Mouse (Mus musculus): ENCODE results near the gene Trim30c. TPM values are rescaled to one million over a fixed set of nuclear protein-coding genes. Genes with fewer than 3 reads are reported as not detected.
"Not testable (repeated sequence)": the region's sequence is repeated elsewhere in the genome, so short reads cannot be mapped to it uniquely, and the experiment has no call there.

The Trim30c gene
- total and polyA plus RNA-seq, 2 experiments from 2014 or later, result not detected

GRCm38 (mm10) chr7:104353600-104353967, 47.1 kb downstream of the Trim30c start:
- Histone ChIP-seq H3K27me3 (ENCODE audit: insufficient read depth, low read length) (no peaks in the 10 kb centered on the region), H3K4me1 (ENCODE audit: insufficient read depth) (no peaks in the 10 kb centered on the region), H3K4me2 (ENCODE audit: low read depth) (no peak overlapping the region), H3K9me3 (ENCODE audit: low read length) (no peaks in the 10 kb centered on the region), H3K9ac (no peak overlapping the region), H3K4me3 (ENCODE audit: low read depth, low read length) (no peak overlapping the region), H3K27ac (ENCODE audit: low read depth, low read length) (no peak overlapping the region), H3K36me3 (ENCODE audit: insufficient read depth) (no peaks in the 10 kb centered on the region)
- DNase-seq, result no peak
- WGBS, result 70% methylated on average over 2 of the region's 2 CpGs
- no peak for TF ChIP-seq CTCF (IDR thresholded peaks at IDR 0.05; ENCODE audit: low read depth)
- ATAC-seq, result no peak

- 6% methylated on average over 14 of the region's 14 CpGs for WGBS
- ATAC-seq, result peak; percentile 97
Observed at GRCm38 (mm10) chr7:104352717-104353599, 47.7 kb downstream of the Trim30c start, which contains the start of gene Trim12c. Gene Trim12c (minus strand): TSS chr7:104353362.

GRCm38 (mm10) chr7:104348043-104348442, 52.6 kb downstream of the Trim30c start:
- H3K27ac ChIP-seq (ENCODE audit: low read depth, low read length); DNase-seq; H3K4me3 ChIP-seq (ENCODE audit: low read depth, low read length); H3K9me3 ChIP-seq (ENCODE audit: low read length); H3K36me3 ChIP-seq (ENCODE audit: insufficient read depth); H3K4me2 ChIP-seq (ENCODE audit: low read depth); H3K9ac ChIP-seq; ATAC-seq; H3K4me1 ChIP-seq (ENCODE audit: insufficient read depth); H3K27me3 ChIP-seq (ENCODE audit: insufficient read depth, low read length): not testable (repeated sequence)
- 89% methylated on average over 4 of the region's 4 CpGs for WGBS

More at GRCm38 (mm10) chr7:104352717-104353599, 47.7 kb downstream of the Trim30c start, which contains the start of gene Trim12c:
- H3K4me2 ChIP-seq (ENCODE audit: low read depth), result peak within 1 kb of the TSS; percentile 27; the same call in 1 of the 2 replicates
- H3K27me3 ChIP-seq (ENCODE audit: insufficient read depth, low read length), result no peaks in the 10 kb centered on the region
- H3K36me3 ChIP-seq (ENCODE audit: insufficient read depth), result no peaks in the 10 kb centered on the region
- no peak within 1 kb of the TSS for H3K9ac ChIP-seq
- no peaks in the 10 kb centered on the region for H3K9me3 ChIP-seq (ENCODE audit: low read length)
- peak; percentile 11 for DNase-seq
- no peaks in the 10 kb centered on the region for H3K4me1 ChIP-seq (ENCODE audit: insufficient read depth)
- no peak within 1 kb of the TSS for H3K27ac ChIP-seq (ENCODE audit: low read depth, low read length)
- no peak for TF ChIP-seq CTCF (IDR thresholded peaks at IDR 0.05; ENCODE audit: low read depth)
- peak within 1 kb of the TSS; percentile 25 for H3K4me3 ChIP-seq (ENCODE audit: low read depth, low read length)

GRCm38 (mm10) chr7:104340744-104341143, 59.9 kb downstream of the Trim30c start:
- H3K27me3 ChIP-seq (ENCODE audit: insufficient read depth, low read length); H3K9ac ChIP-seq; H3K27ac ChIP-seq (ENCODE audit: low read depth, low read length); H3K4me2 ChIP-seq (ENCODE audit: low read depth); DNase-seq; ATAC-seq; H3K9me3 ChIP-seq (ENCODE audit: low read length); H3K4me1 ChIP-seq (ENCODE audit: insufficient read depth); H3K36me3 ChIP-seq (ENCODE audit: insufficient read depth); H3K4me3 ChIP-seq (ENCODE audit: low read depth, low read length): not testable (repeated sequence)
- WGBS, result 77% methylated on average over 2 of the region's 4 CpGs

GRCm38 (mm10) chr7:104335547-104335946, 65.1 kb downstream of the Trim30c start:
- H3K9ac ChIP-seq; H3K4me2 ChIP-seq (ENCODE audit: low read depth); DNase-seq; H3K27me3 ChIP-seq (ENCODE audit: insufficient read depth, low read length); H3K36me3 ChIP-seq (ENCODE audit: insufficient read depth); ATAC-seq; H3K4me3 ChIP-seq (ENCODE audit: low read depth, low read length); H3K27ac ChIP-seq (ENCODE audit: low read depth, low read length); H3K4me1 ChIP-seq (ENCODE audit: insufficient read depth); H3K9me3 ChIP-seq (ENCODE audit: low read length): not testable (repeated sequence)
- WGBS, result 90% methylated on average over 3 of the region's 3 CpGs

Other genes starting within 250 kb of the Trim30c start
- not detected in 2 replicates for gene Olfm5, start 236.0 kb downstream of the Trim30c start, total RNA-seq (2014; rRNA removed)
- gene Olfm5, start 236.0 kb downstream of the Trim30c start, polyA plus RNA-seq (2015; fragmentation: Nextera tagmentation; extraction: Ambion mirVana), result 0.10 TPM in 1 of 2 replicates, not detected in the other
- gene Olfr648, start 217.4 kb downstream of the Trim30c start, total RNA-seq (2014; rRNA removed), result not detected in 2 replicates
- 0.24 and 0.28 TPM in 2 replicates for gene Olfr648, start 217.4 kb downstream of the Trim30c start, polyA plus RNA-seq (2015; fragmentation: Nextera tagmentation; extraction: Ambion mirVana)
- not detected in 2 replicates for gene Olfr649, start 204.9 kb downstream of the Trim30c start, total RNA-seq (2014; rRNA removed)
- gene Olfr649, start 204.9 kb downstream of the Trim30c start, polyA plus RNA-seq (2015; fragmentation: Nextera tagmentation; extraction: Ambion mirVana), result not detected in 2 replicates
- 0.23 and 0.38 TPM in 2 replicates for gene Trim6, start 182.0 kb downstream of the Trim30c start, total RNA-seq (2014; rRNA removed)
- gene Trim6, start 182.0 kb downstream of the Trim30c start, polyA plus RNA-seq (2015; fragmentation: Nextera tagmentation; extraction: Ambion mirVana), result 0.21 and 0.34 TPM in 2 replicates
- gene Trim34a, start 156.4 kb downstream of the Trim30c start, total RNA-seq (2014; rRNA removed), result 1.8 and 1.9 TPM in 2 replicates
- 0.77 and 1.1 TPM in 2 replicates for gene Trim34a, start 156.4 kb downstream of the Trim30c start, polyA plus RNA-seq (2015; fragmentation: Nextera tagmentation; extraction: Ambion mirVana)
- 0.10 and 0.46 TPM in 2 replicates for gene Trim5, start 112.7 kb downstream of the Trim30c start, total RNA-seq (2014; rRNA removed)
- gene Trim5, start 112.7 kb downstream of the Trim30c start, polyA plus RNA-seq (2015; fragmentation: Nextera tagmentation; extraction: Ambion mirVana), result 0.06 and 0.16 TPM in 2 replicates
- gene Trim12a, start 85.4 kb downstream of the Trim30c start, total RNA-seq (2014; rRNA removed), result 0.69 and 4.1 TPM in 2 replicates
- gene Trim12a, start 85.4 kb downstream of the Trim30c start, polyA plus RNA-seq (2015; fragmentation: Nextera tagmentation; extraction: Ambion mirVana), result 1.4 and 1.7 TPM in 2 replicates
- gene Trim34b, start 71.4 kb downstream of the Trim30c start, total RNA-seq (2014; rRNA removed), result not detected in 2 replicates
- not detected in 2 replicates for gene Trim34b, start 71.4 kb downstream of the Trim30c start, polyA plus RNA-seq (2015; fragmentation: Nextera tagmentation; extraction: Ambion mirVana)
- gene Trim12c, start 47.5 kb downstream of the Trim30c start, total RNA-seq (2014; rRNA removed), result 2.1 and 3.0 TPM in 2 replicates
- gene Trim12c, start 47.5 kb downstream of the Trim30c start, polyA plus RNA-seq (2015; fragmentation: Nextera tagmentation; extraction: Ambion mirVana), result 0.39 and 0.68 TPM in 2 replicates
- gene Trim30b, start 31.0 kb downstream of the Trim30c start, total RNA-seq (2014; rRNA removed), result 0.10 TPM in 1 of 2 replicates, not detected in the other
- gene Trim30b, start 31.0 kb downstream of the Trim30c start, polyA plus RNA-seq (2015; fragmentation: Nextera tagmentation; extraction: Ambion mirVana), result 0.04 and 0.13 TPM in 2 replicates
- 0.62 and 2.4 TPM in 2 replicates for gene Trim30a, start 64.4 kb upstream of the Trim30c start, total RNA-seq (2014; rRNA removed)
- gene Trim30a, start 64.4 kb upstream of the Trim30c start, polyA plus RNA-seq (2015; fragmentation: Nextera tagmentation; extraction: Ambion mirVana), result 0.55 and 0.76 TPM in 2 replicates
- gene Trim30d, start 107.0 kb upstream of the Trim30c start, total RNA-seq (2014; rRNA removed), result 1.2 and 1.5 TPM in 2 replicates
- 0.59 and 0.74 TPM in 2 replicates for gene Trim30d, start 107.0 kb upstream of the Trim30c start, polyA plus RNA-seq (2015; fragmentation: Nextera tagmentation; extraction: Ambion mirVana)
- not detected in 2 replicates for gene Olfr651, start 149.3 kb upstream of the Trim30c start, total RNA-seq (2014; rRNA removed)
- gene Olfr651, start 149.3 kb upstream of the Trim30c start, polyA plus RNA-seq (2015; fragmentation: Nextera tagmentation; extraction: Ambion mirVana), result not detected in 2 replicates
- not detected in 2 replicates for gene Olfr652, start 160.1 kb upstream of the Trim30c start, total RNA-seq (2014; rRNA removed)
- gene Olfr652, start 160.1 kb upstream of the Trim30c start, polyA plus RNA-seq (2015; fragmentation: Nextera tagmentation; extraction: Ambion mirVana), result not detected in 2 replicates
- gene Olfr653, start 176.5 kb upstream of the Trim30c start, total RNA-seq (2014; rRNA removed), result not detected in 2 replicates
- gene Olfr653, start 176.5 kb upstream of the Trim30c start, polyA plus RNA-seq (2015; fragmentation: Nextera tagmentation; extraction: Ambion mirVana), result not detected in 2 replicates
- gene Olfr654, start 186.2 kb upstream of the Trim30c start, total RNA-seq (2014; rRNA removed), result 0.19 TPM in 1 of 2 replicates, not detected in the other
- gene Olfr654, start 186.2 kb upstream of the Trim30c start, polyA plus RNA-seq (2015; fragmentation: Nextera tagmentation; extraction: Ambion mirVana), result not detected in 2 replicates
- gene Olfr655, start 200.9 kb upstream of the Trim30c start, total RNA-seq (2014; rRNA removed), result 0.38 TPM in 1 of 2 replicates, not detected in the other
- not detected in 2 replicates for gene Olfr655, start 200.9 kb upstream of the Trim30c start, polyA plus RNA-seq (2015; fragmentation: Nextera tagmentation; extraction: Ambion mirVana)
- not detected in 2 replicates for gene Olfr656, start 213.1 kb upstream of the Trim30c start, total RNA-seq (2014; rRNA removed)
- not detected in 2 replicates for gene Olfr656, start 213.1 kb upstream of the Trim30c start, polyA plus RNA-seq (2015; fragmentation: Nextera tagmentation; extraction: Ambion mirVana)
- not detected in 2 replicates for gene Olfr657, start 224.0 kb upstream of the Trim30c start, total RNA-seq (2014; rRNA removed)
- not detected in 2 replicates for gene Olfr657, start 224.0 kb upstream of the Trim30c start, polyA plus RNA-seq (2015; fragmentation: Nextera tagmentation; extraction: Ambion mirVana)
- gene Olfr658, start 246.5 kb upstream of the Trim30c start, total RNA-seq (2014; rRNA removed), result 0.14 and 0.62 TPM in 2 replicates
- gene Olfr658, start 246.5 kb upstream of the Trim30c start, polyA plus RNA-seq (2015; fragmentation: Nextera tagmentation; extraction: Ambion mirVana), result 0.08 and 0.23 TPM in 2 replicates

Data from forebrain, postnatal 0 days (tissue).